Mouse (Mus musculus) hindbrain, embryonic 15.5 days (tissue): ENCODE data around the gene Rps13. TPM values are rescaled to one million over a fixed set of nuclear protein-coding genes. Genes with fewer than 3 reads are reported as not detected.

ENCODE experiments used
- ATAC-seq: fragments of 200-750 bp; cut with Nextera tagmentation; 2 replicates; pipeline ENCODE4 v1.8.0; 2017; ENCODE audit warnings: low read depth, moderate number of reproducible peaks, moderate TSS enrichment; ENCODE audit not compliant: low FRiP score
- H3K27ac ChIP-seq: fragments of 300-500 bp; sonication (generic); replicated peaks from 2 replicates; pipeline ENCODE4 v1.5.1; 2015; ENCODE audit warnings: mild to moderate bottlenecking, inconsistent platforms
- H3K27me3 ChIP-seq: fragments of 300-500 bp; sonication (generic); 2 replicates; pipeline ENCODE4 v1.6.1; 2015; ENCODE audit warnings: control low read depth, inconsistent platforms
- H3K36me3 ChIP-seq: fragments of 300-500 bp; sonication (generic); 2 replicates; pipeline ENCODE4 v1.6.1; 2015; ENCODE audit warnings: control low read depth, inconsistent platforms
- H3K4me1 ChIP-seq: fragments of 300-500 bp; sonication (generic); replicated peaks from 2 replicates; pipeline ENCODE4 v1.6.1; 2015; ENCODE audit warnings: control low read depth, inconsistent platforms
- H3K4me2 ChIP-seq: fragments of 300-500 bp; sonication (generic); 2 replicates; pipeline ENCODE4 v1.6.1; 2015; ENCODE audit warnings: moderate library complexity, mild to moderate bottlenecking, inconsistent platforms
- H3K4me3 ChIP-seq: fragments of 300-500 bp; sonication (generic); 2 replicates; pipeline ENCODE4 v1.5.1; 2015; ENCODE audit warnings: mild to moderate bottlenecking, inconsistent platforms
- H3K9ac ChIP-seq: fragments of 300-500 bp; sonication (generic); 2 replicates; pipeline ENCODE4 v1.6.1; 2015; ENCODE audit warnings: inconsistent platforms
- H3K9me3 ChIP-seq: fragments of 300-500 bp; sonication (generic); 2 replicates; pipeline ENCODE4 v1.6.1; 2016; ENCODE audit warnings: control low read depth, inconsistent platforms
- WGBS: fragments of 180-500 bp; shearing (Covaris S2); methylation state at CpG from one replicate; pipeline ENCODE4 v1.1.7; 2015; 5-methylcytosine and 5-hydroxymethylcytosine counted together
- polyA plus RNA-seq: library from polyadenylated mRNA; unstranded; fragments of >200 nt; fragmentation: Nextera tagmentation; extraction: Ambion mirVana; gene quantifications from 2 replicates; pipeline ENCODE4 v1.2.1, GENCODE M21; 2015

Gene Rps13
- polyA plus RNA-seq, 1 experiment from 2014 or later, result 480 TPM

DNA sequence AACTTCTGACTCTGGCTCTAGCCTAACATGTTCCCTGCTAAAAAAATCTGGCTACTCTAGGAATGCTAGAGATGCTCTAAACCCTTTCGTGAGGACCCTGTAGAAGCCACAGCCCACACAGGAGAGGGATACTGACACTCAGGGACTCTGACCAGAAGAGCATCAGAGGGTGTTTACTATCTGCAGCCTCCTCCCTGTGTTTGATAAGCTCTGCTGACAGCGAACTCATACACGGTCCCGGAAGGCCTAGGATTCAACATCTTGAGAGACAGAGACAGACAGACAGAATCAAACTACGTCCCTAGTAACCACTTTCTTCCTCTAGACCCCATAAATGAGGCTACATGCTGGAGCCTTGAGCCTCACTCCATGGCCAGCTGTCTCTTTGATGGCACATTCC lies 46.0 kb downstream of the Rps13 start:
- no peak overlapping the region for H3K4me2 ChIP-seq
- no peak for ATAC-seq
- 86% methylated on average over 5 of the region's 5 CpGs for WGBS

DNA sequence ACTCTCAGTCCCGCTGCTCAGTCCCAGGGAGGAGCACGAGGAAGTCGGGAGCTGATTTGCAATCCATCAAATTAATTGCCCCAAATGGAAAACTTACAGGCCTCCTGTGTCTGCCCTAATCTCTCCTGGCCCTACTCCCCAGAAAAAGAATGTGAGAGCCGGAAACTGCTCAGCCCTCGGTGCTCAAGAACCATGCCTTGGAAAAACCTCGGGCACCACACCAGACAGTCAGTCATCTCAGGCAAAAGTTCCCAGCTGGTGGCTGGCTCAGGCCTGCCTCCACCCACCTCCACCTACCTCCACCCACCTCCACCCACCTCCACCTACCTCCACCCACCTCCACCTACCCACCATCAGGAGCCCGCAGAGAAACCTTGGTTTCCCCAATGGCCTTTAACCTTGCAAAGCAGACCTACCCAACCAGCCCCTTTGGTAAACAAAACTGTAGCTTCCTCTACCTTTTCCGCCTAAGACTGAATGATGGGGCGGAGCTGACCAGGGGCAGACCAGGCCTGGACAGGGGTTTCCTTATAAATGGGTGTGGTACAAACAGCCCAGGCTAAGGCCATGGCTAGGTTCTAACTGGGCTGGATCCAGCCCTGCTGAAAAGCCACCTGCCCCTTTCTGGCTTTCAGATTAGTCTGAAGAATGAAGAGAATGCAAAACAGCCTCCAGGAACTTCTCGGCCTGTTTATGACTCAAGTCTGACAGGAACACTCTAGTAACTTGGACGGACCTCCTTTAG lies 47.2 kb downstream of the Rps13 start:
- WGBS, result 51% methylated on average over 11 of the region's 11 CpGs
- no peaks in the 10 kb centered on the region for H3K36me3 ChIP-seq
- no peak overlapping the region for H3K4me2 ChIP-seq
- H3K27me3 ChIP-seq, result no peaks in the 10 kb centered on the region
- H3K27ac ChIP-seq, result no peak overlapping the region
- ATAC-seq, result no peak
- H3K9ac ChIP-seq, result no peak overlapping the region
- no peaks in the 10 kb centered on the region for H3K9me3 ChIP-seq
- no peak overlapping the region for H3K4me3 ChIP-seq
- peaks cover 15% of the 10 kb centered on the region; the same call in 1 of the 2 replicates for H3K4me1 ChIP-seq

More for the DNA sequence above, 46.0 kb downstream of the Rps13 start:
- Histone ChIP-seq H3K36me3 (no peaks in the 10 kb centered on the region), H3K9ac (no peak overlapping the region), H3K9me3 (no peaks in the 10 kb centered on the region), H3K27ac (no peak overlapping the region), H3K27me3 (no peaks in the 10 kb centered on the region), H3K4me1 (peaks cover 6% of the 10 kb centered on the region; the same call in 1 of the 2 replicates), H3K4me3 (no peak overlapping the region)

DNA sequence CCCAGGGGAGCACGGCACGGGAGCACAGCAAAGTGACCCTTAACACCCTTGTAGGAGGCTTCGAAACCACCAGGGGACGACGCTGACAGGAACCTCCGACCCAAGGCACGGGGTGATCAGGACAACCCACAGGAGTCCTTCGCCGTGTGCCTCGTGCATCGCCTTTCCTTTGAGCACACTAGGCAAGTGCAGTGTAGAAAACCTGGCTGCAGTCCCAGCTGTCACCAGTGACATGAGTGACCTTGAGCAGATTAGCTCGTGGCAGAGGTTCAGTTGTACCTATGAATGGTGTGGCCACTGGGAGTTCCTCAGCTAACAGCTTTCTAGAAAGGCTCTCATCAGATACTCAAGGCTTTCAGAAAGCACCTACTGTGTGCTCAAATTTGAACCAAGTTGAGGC lies 47.8 kb downstream of the Rps13 start:
- no peaks in the 10 kb centered on the region for H3K9me3 ChIP-seq
- no peak overlapping the region for H3K9ac ChIP-seq
- no peaks in the 10 kb centered on the region for H3K36me3 ChIP-seq
- ATAC-seq, result no peak
- no peak overlapping the region for H3K4me2 ChIP-seq
- H3K27me3 ChIP-seq, result no peaks in the 10 kb centered on the region
- 66% methylated on average over 12 of the region's 12 CpGs for WGBS
- H3K4me1 ChIP-seq, result peaks cover 17% of the 10 kb centered on the region; the same call in 1 of the 2 replicates
- H3K27ac ChIP-seq, result no peak overlapping the region
- no peak overlapping the region for H3K4me3 ChIP-seq

DNA sequence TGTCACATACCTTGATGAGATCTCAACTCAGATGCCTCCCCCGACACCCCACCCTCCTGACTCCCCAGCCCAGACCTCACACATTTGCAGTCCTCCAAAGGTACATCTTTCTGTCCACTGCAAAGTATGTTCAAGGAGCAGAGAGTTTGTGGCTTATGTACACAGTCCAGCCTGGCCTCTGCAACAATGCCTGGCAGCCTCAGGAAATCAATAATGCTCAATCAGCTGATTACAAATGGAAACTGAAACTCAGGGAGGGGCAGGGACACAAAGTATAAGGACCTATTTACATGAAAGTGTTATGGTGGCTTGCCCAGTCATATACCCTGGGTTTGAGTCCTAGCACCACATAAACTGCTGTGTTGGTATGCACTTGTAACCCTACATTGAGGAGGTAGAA lies 48.8 kb downstream of the Rps13 start:
- H3K27ac ChIP-seq, result no peak overlapping the region
- H3K9ac ChIP-seq, result no peak overlapping the region
- WGBS, result 88% methylated on average over 1 of the region's 1 CpGs
- ATAC-seq, result no peak
- H3K36me3 ChIP-seq, result no peaks in the 10 kb centered on the region
- H3K27me3 ChIP-seq, result no peaks in the 10 kb centered on the region
- no peak overlapping the region for H3K4me3 ChIP-seq
- no peaks in the 10 kb centered on the region for H3K9me3 ChIP-seq
- no peak overlapping the region for H3K4me2 ChIP-seq
- peaks cover 26% of the 10 kb centered on the region for H3K4me1 ChIP-seq

DNA sequence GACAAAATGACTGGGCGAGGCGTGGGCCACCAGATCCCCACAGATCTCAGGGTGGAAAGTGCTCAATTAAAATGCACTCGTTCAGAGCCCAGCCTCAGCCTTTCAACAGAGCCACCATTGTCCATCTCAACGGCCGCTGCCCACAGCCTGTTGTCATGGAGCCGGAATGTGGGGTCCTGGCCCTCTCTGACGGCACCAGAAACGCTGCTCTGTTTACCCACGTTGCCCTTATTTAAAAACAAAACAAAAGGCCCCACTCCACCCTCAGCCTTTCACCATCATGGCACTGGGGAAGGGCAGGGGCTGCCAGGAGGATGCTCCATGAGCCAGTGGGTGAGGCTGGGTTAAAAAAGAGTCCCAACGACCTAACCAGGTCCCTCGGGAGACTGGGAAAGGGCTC lies 51.2 kb downstream of the Rps13 start:
- Histone ChIP-seq H3K9me3 (no peaks in the 10 kb centered on the region), H3K9ac (no peak overlapping the region), H3K4me3 (no peak overlapping the region), H3K36me3 (no peaks in the 10 kb centered on the region), H3K27ac (peak overlapping the region; percentile 61), H3K4me2 (no peak overlapping the region), H3K4me1 (peaks cover 30% of the 10 kb centered on the region), H3K27me3 (no peaks in the 10 kb centered on the region)
- 15% methylated on average over 11 of the region's 11 CpGs for WGBS
- ATAC-seq, result peak; percentile 77

Other genes with a start within 250 kb of the Rps13 start
- 1.0 and 1.2 TPM in 2 replicates for gene Gm4353, start 249.6 kb downstream of the Rps13 start, polyA plus RNA-seq
- 9.4 and 10.3 TPM in 2 replicates for gene Plekha7, start 25.8 kb downstream of the Rps13 start, polyA plus RNA-seq
- gene Pik3c2a, start 109.3 kb upstream of the Rps13 start, polyA plus RNA-seq, result 13.8 and 16.7 TPM in 2 replicates
- gene Nucb2, start 170.2 kb upstream of the Rps13 start, polyA plus RNA-seq, result 27.5 and 29.6 TPM in 2 replicates